Mouse (Mus musculus): Measurements from ENCODE around the gene Rtn4.

Rtn4 gene

GRCm38 (mm10) chr11:29766313-29766982 lies 73.7 kb downstream of the Rtn4 start:
- no peak for DNase-seq

- no peak for DNase-seq
These were observed 75.8 kb downstream of the Rtn4 start for GRCm38 (mm10) chr11:29768523-29768922.

GRCm38 (mm10) chr11:29770666-29771400 lies 78.1 kb downstream of the Rtn4 start:
- no peak for DNase-seq

- peak in 1 of 2 experiments; percentile 13 for DNase-seq
These were observed 79.5 kb downstream of the Rtn4 start for GRCm38 (mm10) chr11:29772279-29772678.

- DNase-seq, result no peak
These were observed 81.5 kb downstream of the Rtn4 start for GRCm38 (mm10) chr11:29774296-29774695.

GRCm38 (mm10) chr11:29774760-29775159 lies 82.0 kb downstream of the Rtn4 start:
- no peak for DNase-seq

- peak in 1 of 2 experiments; percentile 22 for DNase-seq
These were observed 85.2 kb downstream of the Rtn4 start for GRCm38 (mm10) chr11:29777964-29778363.

GRCm38 (mm10) chr11:29778936-29779335 lies 86.2 kb downstream of the Rtn4 start:
- no peak for DNase-seq

GRCm38 (mm10) chr11:29779409-29780026 lies 86.8 kb downstream of the Rtn4 start:
- DNase-seq, result no peak

GRCm38 (mm10) chr11:29786583-29787219 lies 94.0 kb downstream of the Rtn4 start:
- DNase-seq, result peak in 1 of 2 experiments; percentile 24

- DNase-seq, result no peak
These were observed 94.7 kb downstream of the Rtn4 start for GRCm38 (mm10) chr11:29787473-29787872.

- no peak for DNase-seq
These were observed 95.8 kb downstream of the Rtn4 start for GRCm38 (mm10) chr11:29788499-29788898.

GRCm38 (mm10) chr11:29788921-29789638 lies 96.3 kb downstream of the Rtn4 start:
- DNase-seq, result no peak

GRCm38 (mm10) chr11:29790796-29791195 lies 98.0 kb downstream of the Rtn4 start:
- no peak for DNase-seq

Measured in kidney, postnatal 36 days (tissue).